Mouse (Mus musculus): ENCODE measurements at regions not wholly inside any gene's neighbourhood (a gene's known extent, or its start where the extent isn't known, plus 50 kb on each side); places are given as distances from the start of the nearest gene placed in this dataset.
A peak's percentile ranks its signal among the peaks of the same experiment; 100 is the strongest.

DNA sequence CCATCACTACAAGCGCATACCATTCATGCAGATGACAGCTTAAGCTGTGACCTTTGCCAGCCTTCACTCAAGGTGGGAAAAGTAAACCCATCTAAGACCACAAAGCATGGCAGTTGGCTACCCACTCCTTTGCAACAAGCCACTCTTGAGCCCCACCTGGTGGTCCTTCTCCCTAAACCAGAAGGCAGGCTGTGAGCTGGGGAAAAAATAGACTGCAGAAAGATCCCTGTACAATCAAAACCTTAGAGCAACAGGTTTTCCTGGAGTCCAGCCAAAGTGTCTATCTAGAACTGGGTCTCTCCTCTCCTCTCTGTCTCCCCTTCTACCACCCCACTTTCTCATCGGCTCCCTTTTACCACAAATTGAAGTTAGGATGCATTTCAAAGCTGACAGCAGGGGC, 407.2 kb downstream of the Pdcd6ip start:
- TF ChIP-seq CTCF (IDR thresholded peaks at IDR 0.05; ENCODE audit: low read depth, low read length) (peak; percentile 50), EP300 (IDR thresholded peaks at IDR 0.05; ENCODE audit: insufficient read depth, low read depth, low read length) (no peak), POLR2A (IDR thresholded peaks at IDR 0.05; ENCODE audit: insufficient read depth, low read length) (no peak)

Measured in ES-Bruce4 (cell line).